Comparison of ENCODE assay signal across 16 mouse cellular contexts in the genomic region with DNA sequence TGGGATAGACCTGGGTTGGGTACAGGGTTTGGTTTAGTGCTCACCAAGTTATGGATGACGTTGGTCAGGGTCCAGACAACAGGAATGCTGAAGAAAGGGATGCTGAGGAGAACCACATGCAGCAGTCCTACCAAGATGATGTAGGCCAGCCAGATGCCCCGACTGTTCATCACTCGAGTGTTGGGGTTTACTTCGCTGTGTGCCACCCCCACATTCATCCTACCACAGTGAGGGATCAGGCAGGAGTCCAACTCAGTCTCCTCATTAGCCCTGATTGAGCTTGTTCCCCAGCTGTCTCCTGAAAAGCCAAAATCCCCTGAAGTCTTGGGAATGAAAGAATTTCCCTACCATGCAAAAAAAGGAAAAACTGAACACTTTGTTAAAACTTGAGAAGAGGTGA. TPM values are rescaled to one million over a fixed set of nuclear protein-coding genes. Genes with fewer than 3 reads are reported as not detected.
DNase-seq lines count a peak whose midpoint lies in the region; ATAC-seq and TF ChIP-seq lines count a peak whose summit lies in the region.
"Had no signal": no experiment of that assay in that cellular context is flagged by ENCODE, and none has a peak within 500 bp of the region (broad histone marks: within the 10 kb centered on the region; RNA-seq: fewer than 3 reads in every experiment).

No protein-coding gene starts in this region.

- no peak for TF ChIP-seq POLR2A in ES-Bruce4 (IDR thresholded peaks at IDR 0.05; ENCODE audit: insufficient read depth, low read length)

- H3K4me2 ChIP-seq in forebrain, embryonic 12.5 days, result no peak overlapping the region
- H3K4me2 ChIP-seq in liver, embryonic 14.5 days (ENCODE audit: low read depth), result peak overlapping the region; percentile 94

- no peaks in the 10 kb centered on the region for H3K9me3 ChIP-seq in forebrain, embryonic 10.5 days
- no peaks in the 10 kb centered on the region for H3K9me3 ChIP-seq in forebrain, embryonic 12.5 days
- H3K9me3 ChIP-seq in ES-Bruce4 (replicated peaks; ENCODE audit: control insufficient read depth, insufficient read depth, low read length, poor library complexity, severe bottlenecking), result no peaks in the 10 kb centered on the region
- no peaks in the 10 kb centered on the region for H3K9me3 ChIP-seq in liver, embryonic 14.5 days (ENCODE audit: control insufficient read depth, low read length)
- H3K9me3 ChIP-seq: neural tube, embryonic 15.5 days had no signal

- no peak for ATAC-seq in forebrain, embryonic 12.5 days (ENCODE audit: low FRiP score)
- ATAC-seq in liver, embryonic 14.5 days (ENCODE audit: insufficient read depth), result no peak
- ATAC-seq: intestine, embryonic 16.5 days had no signal

- WGBS in forebrain, embryonic 10.5 days, result 92% methylated on average over 4 of the region's 4 CpGs
- 91% methylated on average over 4 of the region's 4 CpGs for WGBS in forebrain, embryonic 12.5 days
- 70% methylated on average over 4 of the region's 4 CpGs for WGBS in liver, embryonic 14.5 days (ENCODE audit: insufficient replicate concordance)

- H3K36me3 ChIP-seq in forebrain, embryonic 10.5 days (replicated peaks), result peaks cover 64% of the 10 kb centered on the region
- H3K36me3 ChIP-seq in forebrain, embryonic 12.5 days (replicated peaks), result peaks cover 47% of the 10 kb centered on the region
- peaks cover 41% of the 10 kb centered on the region for H3K36me3 ChIP-seq in ES-Bruce4 (ENCODE audit: control insufficient read depth, insufficient read depth, low read length, poor library complexity, severe bottlenecking)
- H3K36me3 ChIP-seq in liver, embryonic 14.5 days (replicated peaks; ENCODE audit: control insufficient read depth, insufficient read depth, low read depth), result peaks cover 39% of the 10 kb centered on the region

- no peak for TF ChIP-seq EP300 in ES-Bruce4 (IDR thresholded peaks at IDR 0.05; ENCODE audit: insufficient read depth, low read depth, low read length)
- TF ChIP-seq EP300 in liver, embryonic 14.5 days (IDR thresholded peaks at IDR 0.05; ENCODE audit: low read depth), result no peak

- H3K27me3 ChIP-seq in forebrain, embryonic 10.5 days (ENCODE audit: poor library complexity, severe bottlenecking), result no peaks in the 10 kb centered on the region
- no peaks in the 10 kb centered on the region for H3K27me3 ChIP-seq in forebrain, embryonic 12.5 days
- no peaks in the 10 kb centered on the region for H3K27me3 ChIP-seq in ES-Bruce4 (ENCODE audit: control insufficient read depth, insufficient read depth, low read length, poor library complexity, severe bottlenecking)
- no peaks in the 10 kb centered on the region for H3K27me3 ChIP-seq in liver, embryonic 14.5 days (ENCODE audit: control insufficient read depth, insufficient read depth, low read length)
- H3K27me3 ChIP-seq: neural tube, embryonic 15.5 days had no signal

- no peak overlapping the region for H3K27ac ChIP-seq in forebrain, embryonic 10.5 days
- no peak overlapping the region for H3K27ac ChIP-seq in forebrain, embryonic 12.5 days
- H3K27ac ChIP-seq in ES-Bruce4 (ENCODE audit: insufficient read depth, low read length), result no peak overlapping the region
- H3K27ac ChIP-seq in liver, embryonic 14.5 days, result no peak overlapping the region
- H3K27ac ChIP-seq: neural tube, embryonic 15.5 days had no signal

- H3K4me3 ChIP-seq in forebrain, embryonic 10.5 days, result peak overlapping the region; percentile 79; the same call in 1 of the 2 replicates
- H3K4me3 ChIP-seq in forebrain, embryonic 12.5 days (replicated peaks), result no peak overlapping the region
- no peak overlapping the region for H3K4me3 ChIP-seq in ES-Bruce4 (ENCODE audit: low read depth, low read length)
- H3K4me3 ChIP-seq in liver, embryonic 14.5 days (ENCODE audit: insufficient read depth in 1 of 2, low read depth in 2 of 2, low read length in 2 of 2), result peak overlapping the region in 1 of 2 experiments; percentile 96; a peak in 2 of 4 replicates

- peaks cover 23% of the 10 kb centered on the region for H3K4me1 ChIP-seq in forebrain, embryonic 10.5 days
- peaks cover 18% of the 10 kb centered on the region for H3K4me1 ChIP-seq in forebrain, embryonic 12.5 days
- no peaks in the 10 kb centered on the region for H3K4me1 ChIP-seq in ES-Bruce4 (ENCODE audit: control insufficient read depth, insufficient read depth, low read length)
- peaks cover 9 to 10% of the 10 kb centered on the region in 2 experiments for H3K4me1 ChIP-seq in liver, embryonic 14.5 days (replicated peaks; ENCODE audit: control insufficient read depth in 2 of 2, insufficient read depth in 2 of 2, low read length in 1 of 2)

- no peak for TF ChIP-seq CTCF in ES-Bruce4 (IDR thresholded peaks at IDR 0.05; ENCODE audit: low read depth, low read length)
- TF ChIP-seq CTCF in liver, embryonic 14.5 days (IDR thresholded peaks at IDR 0.05; ENCODE audit: low read depth), result no peak

- DNase-seq in forebrain, embryonic 10.5 days (ENCODE audit: extremely low spot score, low spot score), result no peak
- peak; percentile 25 for DNase-seq in layer of hippocampus, adult 9-10 months (ENCODE audit: low spot score)
- DNase-seq in layer of hippocampus, postnatal 36 days, result no peak
- DNase-seq in liver, embryonic 14.5 days (ENCODE audit: low read depth in 3 of 3, low spot score in 3 of 3), result no peak
- no peak for DNase-seq in adrenal gland, postnatal 36 days
- no peak for DNase-seq in adrenal gland, adult 18-20 months (ENCODE audit: low spot score in 2 of 2)
- DNase-seq: B cell, adult 2 months; heart, adult 18-20 months; heart, postnatal 36 days; kidney, postnatal 4 days; lung, postnatal 4 days; spleen, adult 18-20 months had no signal

- H3K9ac ChIP-seq in forebrain, embryonic 12.5 days, result no peak overlapping the region
- H3K9ac ChIP-seq in ES-Bruce4 (ENCODE audit: low read depth, poor library complexity, severe bottlenecking), result 0 out of 2 replicates have a peak overlapping the region, but pooled peaks have one; percentile 65
- peak overlapping the region; percentile 79 for H3K9ac ChIP-seq in liver, embryonic 14.5 days (replicated peaks)
- H3K9ac ChIP-seq: neural tube, embryonic 15.5 days had no signal

RNA-seq across cellular contexts. Expression of a gene that starts 1.2 kb away (rescaled TPM):
- 88.0 and 92.9 TPM in 2 replicates for polyA plus RNA-seq in forebrain, embryonic 10.5 days (2016; fragmentation: Nextera tagmentation; extraction: Ambion mirVana)
- 47.4 and 53.0 TPM in 2 replicates for polyA plus RNA-seq in forebrain, embryonic 12.5 days (2016; fragmentation: Nextera tagmentation; extraction: Ambion mirVana)
- 1 to 10 TPM; 8.9 to 9.8 TPM for total RNA-seq in layer of hippocampus, postnatal 36 days (2021)
- polyA plus RNA-seq in ES-Bruce4 (2011; ENCODE audit: insufficient read depth, insufficient read length, low read depth, missing spikeins), result 63.2 and 69.2 TPM in 2 replicates
- 43.1 and 47.8 TPM in 2 replicates for polyA plus RNA-seq in liver, embryonic 14.5 days (2012; rRNA removed)
- polyA plus RNA-seq in liver, embryonic 14.5 days (2014; fragmentation: Nextera tagmentation; extraction: Ambion mirVana), result 80.5 and 83.5 TPM in 2 replicates
- total RNA-seq in adrenal gland, postnatal 36 days (2021), result 10 to 100 TPM; 41.8 to 43.8 TPM
- 10 to 100 TPM; 45.2 to 52.3 TPM for total RNA-seq in adrenal gland, adult 18-20 months (2021)

RNA-seq across cellular contexts. Expression of a gene that starts 3.1 kb away (rescaled TPM):
- 247 and 263 TPM in 2 replicates for polyA plus RNA-seq in forebrain, embryonic 10.5 days (2016; fragmentation: Nextera tagmentation; extraction: Ambion mirVana)
- polyA plus RNA-seq in forebrain, embryonic 12.5 days (2016; fragmentation: Nextera tagmentation; extraction: Ambion mirVana), result 251 and 256 TPM in 2 replicates
- total RNA-seq in layer of hippocampus, postnatal 36 days (2021), result 10 to 100 TPM; 38.9 to 39.5 TPM
- 269 and 288 TPM in 2 replicates for polyA plus RNA-seq in ES-Bruce4 (2011; ENCODE audit: insufficient read depth, insufficient read length, low read depth, missing spikeins)
- 27.1 and 61.2 TPM in 2 replicates for polyA plus RNA-seq in liver, embryonic 14.5 days (2012; rRNA removed)
- polyA plus RNA-seq in liver, embryonic 14.5 days (2014; fragmentation: Nextera tagmentation; extraction: Ambion mirVana), result 122 and 125 TPM in 2 replicates
- 10 to 100 TPM; 50.4 to 60.8 TPM for total RNA-seq in adrenal gland, postnatal 36 days (2021)
- total RNA-seq in adrenal gland, adult 18-20 months (2021), result 10 to 100 TPM; 52.6 to 53.4 TPM

RNA-seq across cellular contexts. Expression of a gene that starts 16.0 kb away (rescaled TPM):
- polyA plus RNA-seq in forebrain, embryonic 10.5 days (2016; fragmentation: Nextera tagmentation; extraction: Ambion mirVana), result 19.0 and 19.2 TPM in 2 replicates
- 18.4 and 21.3 TPM in 2 replicates for polyA plus RNA-seq in forebrain, embryonic 12.5 days (2016; fragmentation: Nextera tagmentation; extraction: Ambion mirVana)
- total RNA-seq in layer of hippocampus, postnatal 36 days (2021), result 10 to 100 TPM in 1 of 2 experiments, 1 to 10 TPM in 1; 8.4 to 10.6 TPM
- 12.3 and 12.6 TPM in 2 replicates for polyA plus RNA-seq in ES-Bruce4 (2011; ENCODE audit: insufficient read depth, insufficient read length, low read depth, missing spikeins)
- polyA plus RNA-seq in liver, embryonic 14.5 days (2012; rRNA removed), result 2.1 and 2.9 TPM in 2 replicates
- polyA plus RNA-seq in liver, embryonic 14.5 days (2014; fragmentation: Nextera tagmentation; extraction: Ambion mirVana), result 0.99 and 1.5 TPM in 2 replicates
- total RNA-seq in adrenal gland, postnatal 36 days (2021), result 1 to 10 TPM; 7.6 to 8.9 TPM
- 1 to 10 TPM; 6.7 to 7.6 TPM for total RNA-seq in adrenal gland, adult 18-20 months (2021)

RNA-seq across cellular contexts. Expression of a gene that starts 16.4 kb away (rescaled TPM):
- polyA plus RNA-seq in forebrain, embryonic 10.5 days (2016; fragmentation: Nextera tagmentation; extraction: Ambion mirVana), result 49.4 and 49.9 TPM in 2 replicates
- polyA plus RNA-seq in forebrain, embryonic 12.5 days (2016; fragmentation: Nextera tagmentation; extraction: Ambion mirVana), result 55.0 and 58.9 TPM in 2 replicates
- total RNA-seq in layer of hippocampus, postnatal 36 days (2021), result 10 to 100 TPM; 65.3 to 69.1 TPM
- polyA plus RNA-seq in ES-Bruce4 (2011; ENCODE audit: insufficient read depth, insufficient read length, low read depth, missing spikeins), result 41.3 and 45.5 TPM in 2 replicates
- polyA plus RNA-seq in liver, embryonic 14.5 days (2012; rRNA removed), result 4.2 and 6.0 TPM in 2 replicates
- 10.7 and 12.3 TPM in 2 replicates for polyA plus RNA-seq in liver, embryonic 14.5 days (2014; fragmentation: Nextera tagmentation; extraction: Ambion mirVana)
- total RNA-seq in adrenal gland, postnatal 36 days (2021), result 10 to 100 TPM; 60.1 to 77.1 TPM
- total RNA-seq in adrenal gland, adult 18-20 months (2021), result 10 to 100 TPM; 60.0 to 67.1 TPM

RNA-seq across cellular contexts. Expression of a gene that starts 29.5 kb away (rescaled TPM):
- polyA plus RNA-seq in forebrain, embryonic 10.5 days (2016; fragmentation: Nextera tagmentation; extraction: Ambion mirVana), result 0.24 and 0.44 TPM in 2 replicates
- 0.40 and 0.60 TPM in 2 replicates for polyA plus RNA-seq in forebrain, embryonic 12.5 days (2016; fragmentation: Nextera tagmentation; extraction: Ambion mirVana)
- under 1 TPM; 0.20 to 0.46 TPM for total RNA-seq in layer of hippocampus, postnatal 36 days (2021)
- polyA plus RNA-seq in ES-Bruce4 (2011; ENCODE audit: insufficient read depth, insufficient read length, low read depth, missing spikeins), result 0.46 and 1.5 TPM in 2 replicates
- polyA plus RNA-seq in liver, embryonic 14.5 days (2012; rRNA removed), result 8.0 and 9.5 TPM in 2 replicates
- 8.3 and 8.9 TPM in 2 replicates for polyA plus RNA-seq in liver, embryonic 14.5 days (2014; fragmentation: Nextera tagmentation; extraction: Ambion mirVana)
- total RNA-seq in adrenal gland, postnatal 36 days (2021), result 10 to 100 TPM; 39.7 to 57.0 TPM
- 10 to 100 TPM; 33.1 to 41.7 TPM for total RNA-seq in adrenal gland, adult 18-20 months (2021)
